Mouse (Mus musculus): ENCODE data around the gene Lrrc2. TPM values are rescaled to one million over a fixed set of nuclear protein-coding genes. Genes with fewer than 3 reads are reported as not detected.
A peak's percentile ranks its signal among the peaks of the same experiment; 100 is the strongest.

The Lrrc2 gene
- polyA plus RNA-seq, 1 experiment from 2014 or later: 0.04 TPM

DNA sequence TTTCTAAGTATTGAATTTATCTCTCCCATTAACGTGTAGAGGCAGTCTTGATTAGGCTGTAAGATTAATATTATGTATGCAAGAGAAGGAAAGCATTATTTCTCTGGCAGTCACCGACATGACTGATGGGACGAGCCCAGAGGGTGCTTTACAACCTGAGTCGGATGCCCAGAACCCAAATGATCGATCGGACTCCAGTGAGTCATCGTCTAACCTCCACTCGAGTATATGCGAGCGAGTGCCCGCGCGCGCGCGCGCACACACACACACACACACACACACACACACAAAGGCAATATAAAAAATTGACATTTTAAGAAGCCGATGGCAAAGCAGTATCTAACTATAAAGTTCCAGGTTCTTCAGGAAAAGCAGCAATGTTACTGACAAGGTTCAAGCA, 6.0 kb upstream of the Lrrc2 start:
- no peak overlapping the region for H3K9ac ChIP-seq (ENCODE audit: low read length)
- H3K4me2 ChIP-seq: no peak overlapping the region
- H3K4me3 ChIP-seq (ENCODE audit: low read depth, low read length): no peak overlapping the region
- DNase-seq (ENCODE audit: low spot score, missing footprints): peak; percentile 89
- ATAC-seq (ENCODE audit: low FRiP score): no peak
- H3K9me3 ChIP-seq (ENCODE audit: control insufficient read depth, low read length): no peaks in the 10 kb centered on the region
- H3K36me3 ChIP-seq (ENCODE audit: control insufficient read depth, insufficient read depth, low read length): no peaks in the 10 kb centered on the region
- no peak overlapping the region for H3K27ac ChIP-seq (ENCODE audit: low read depth, low read length)
- WGBS: 23% methylated on average over 18 of the region's 18 CpGs
- peaks cover 24% of the 10 kb centered on the region for H3K27me3 ChIP-seq (ENCODE audit: control insufficient read depth, insufficient read depth, low read length)
- peaks cover 19% of the 10 kb centered on the region for H3K4me1 ChIP-seq (ENCODE audit: control insufficient read depth, insufficient read depth, low read length)

- Histone ChIP-seq H3K36me3 (ENCODE audit: control insufficient read depth, insufficient read depth, low read length) (no peaks in the 10 kb centered on the region), H3K4me3 (ENCODE audit: low read depth, low read length) (no peak within 1 kb of the TSS), H3K4me1 (ENCODE audit: control insufficient read depth, insufficient read depth, low read length) (peaks cover 19% of the 10 kb centered on the region), H3K27me3 (ENCODE audit: control insufficient read depth, insufficient read depth, low read length) (peaks cover 24% of the 10 kb centered on the region), H3K27ac (ENCODE audit: low read depth, low read length) (no peak within 1 kb of the TSS), H3K9me3 (ENCODE audit: control insufficient read depth, low read length) (no peaks in the 10 kb centered on the region), H3K9ac (ENCODE audit: low read length) (no peak within 1 kb of the TSS), H3K4me2 (peak within 1 kb of the TSS; percentile 20; the same call in 1 of the 2 replicates)
- peak; percentile 82 for DNase-seq (ENCODE audit: low spot score, missing footprints)
- WGBS: 7% methylated on average over 11 of the region's 11 CpGs
- no peak for ATAC-seq (ENCODE audit: low FRiP score)
Observed at GRCm38 (mm10) chr9:110945926-110946325, 5.4 kb upstream of the Lrrc2 start, which contains the start of gene Tdgf1. Gene Tdgf1 (minus strand): TSS chr9:110946158.

DNA sequence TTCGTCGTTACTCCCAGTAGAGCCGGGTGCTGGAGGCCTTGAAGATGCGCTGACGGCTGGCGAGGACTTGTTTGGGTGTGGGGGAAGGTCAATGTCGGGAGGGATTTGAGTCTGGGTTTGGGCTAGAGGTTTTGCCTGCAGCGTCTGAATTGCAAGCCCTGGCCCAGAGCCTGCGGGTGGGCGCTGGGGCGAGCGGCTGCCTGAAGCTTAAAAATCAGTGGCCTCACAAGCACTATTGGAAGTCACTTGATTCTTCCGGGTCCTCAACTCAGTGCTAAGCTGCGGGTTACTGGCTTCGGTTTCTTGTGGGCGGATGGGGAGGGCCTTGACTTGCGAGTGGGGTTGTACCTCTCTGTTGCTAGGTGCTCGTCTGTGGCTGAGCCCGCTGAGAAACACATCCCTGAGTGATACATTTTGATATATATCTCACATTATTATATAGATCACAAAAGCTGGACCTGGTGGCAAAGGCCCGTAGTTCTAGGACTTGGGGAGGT, 4.7 kb upstream of the Lrrc2 start:
- Histone ChIP-seq H3K36me3 (ENCODE audit: control insufficient read depth, insufficient read depth, low read length) (no peaks in the 10 kb centered on the region), H3K9me3 (ENCODE audit: control insufficient read depth, low read length) (no peaks in the 10 kb centered on the region), H3K27ac (ENCODE audit: low read depth, low read length) (no peak overlapping the region), H3K9ac (ENCODE audit: low read length) (no peak overlapping the region), H3K4me2 (peak overlapping the region; percentile 20; the same call in 1 of the 2 replicates), H3K4me1 (ENCODE audit: control insufficient read depth, insufficient read depth, low read length) (peaks cover 19% of the 10 kb centered on the region), H3K27me3 (ENCODE audit: control insufficient read depth, insufficient read depth, low read length) (peaks cover 29% of the 10 kb centered on the region), H3K4me3 (ENCODE audit: low read depth, low read length) (no peak overlapping the region)
- peak; percentile 92 for DNase-seq (ENCODE audit: low spot score, missing footprints)
- ATAC-seq (ENCODE audit: low FRiP score): peak; percentile 17; the same call in 1 of the 2 replicates
- 3% methylated on average over 20 of the region's 20 CpGs for WGBS

DNA sequence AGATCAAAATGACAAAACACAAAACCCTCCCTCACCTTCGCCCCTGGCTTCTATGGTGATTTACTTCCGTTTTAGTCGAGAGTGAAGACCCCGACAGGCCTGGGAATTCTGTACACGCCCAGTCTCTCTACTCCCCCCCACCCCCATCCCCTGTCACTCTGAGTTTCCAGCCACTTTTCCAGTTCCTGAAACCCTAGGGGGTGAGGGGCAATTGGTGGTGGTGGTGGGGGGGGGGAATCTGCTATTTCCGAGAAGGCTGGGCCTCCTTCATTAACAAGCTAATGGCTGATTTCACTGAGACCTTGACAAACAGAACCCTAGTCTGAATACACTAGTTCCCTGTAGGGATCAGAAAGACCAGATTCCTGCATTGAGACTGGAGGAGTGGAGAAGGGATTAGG, 4.1 kb upstream of the Lrrc2 start:
- Histone ChIP-seq H3K27ac (ENCODE audit: low read depth, low read length) (no peak overlapping the region), H3K9ac (ENCODE audit: low read length) (no peak overlapping the region), H3K9me3 (ENCODE audit: control insufficient read depth, low read length) (no peaks in the 10 kb centered on the region), H3K4me2 (peak overlapping the region; percentile 20; the same call in 1 of the 2 replicates), H3K36me3 (ENCODE audit: control insufficient read depth, insufficient read depth, low read length) (no peaks in the 10 kb centered on the region), H3K4me3 (ENCODE audit: low read depth, low read length) (no peak overlapping the region), H3K27me3 (ENCODE audit: control insufficient read depth, insufficient read depth, low read length) (peaks cover 29% of the 10 kb centered on the region), H3K4me1 (ENCODE audit: control insufficient read depth, insufficient read depth, low read length) (peaks cover 19% of the 10 kb centered on the region)
- DNase-seq (ENCODE audit: low spot score, missing footprints) (no peak), ATAC-seq (ENCODE audit: low FRiP score) (peak; percentile 52)
- 3% methylated on average over 6 of the region's 6 CpGs for WGBS

- Histone ChIP-seq H3K4me3 (ENCODE audit: low read depth, low read length) (no peak overlapping the region), H3K27ac (ENCODE audit: low read depth, low read length) (no peak overlapping the region), H3K4me1 (ENCODE audit: control insufficient read depth, insufficient read depth, low read length) (peaks cover 19% of the 10 kb centered on the region), H3K36me3 (ENCODE audit: control insufficient read depth, insufficient read depth, low read length) (no peaks in the 10 kb centered on the region), H3K9ac (ENCODE audit: low read length) (no peak overlapping the region), H3K9me3 (ENCODE audit: control insufficient read depth, low read length) (no peaks in the 10 kb centered on the region), H3K27me3 (ENCODE audit: control insufficient read depth, insufficient read depth, low read length) (peaks cover 36% of the 10 kb centered on the region), H3K4me2 (no peak overlapping the region)
- WGBS: 9% methylated on average over 6 of the region's 6 CpGs
- peak; percentile 85 for DNase-seq (ENCODE audit: low spot score, missing footprints)
- no peak for ATAC-seq (ENCODE audit: low FRiP score)
Observed at GRCm38 (mm10) chr9:110947900-110948299, 3.4 kb upstream of the Lrrc2 start.

DNA sequence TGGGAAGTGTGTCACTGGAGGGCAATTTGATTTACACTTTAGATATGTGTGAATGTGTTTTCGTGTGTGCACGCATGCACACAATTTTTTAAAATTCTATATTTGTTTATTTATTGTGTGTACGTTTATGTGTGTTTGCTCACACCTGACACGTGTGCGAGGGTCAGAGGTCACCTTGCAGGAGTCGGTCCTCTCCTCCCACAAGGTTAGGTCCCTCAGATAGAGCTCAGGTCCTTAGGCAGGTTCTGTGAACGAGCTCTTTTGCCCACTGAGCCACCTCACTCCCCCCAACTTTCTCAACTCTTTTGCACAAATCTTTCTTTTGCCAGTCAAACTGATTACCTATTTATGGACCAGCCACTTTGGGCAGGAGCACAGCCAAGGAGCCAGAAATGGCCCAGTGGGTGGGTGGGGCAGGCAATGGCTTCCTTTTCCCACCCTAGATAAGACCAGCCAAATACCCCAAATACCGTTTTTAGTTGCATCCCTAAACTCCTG, 2.5 kb upstream of the Lrrc2 start:
- Histone ChIP-seq H3K9ac (ENCODE audit: low read length) (no peak overlapping the region), H3K27ac (ENCODE audit: low read depth, low read length) (no peak overlapping the region), H3K27me3 (ENCODE audit: control insufficient read depth, insufficient read depth, low read length) (peaks cover 37% of the 10 kb centered on the region), H3K4me2 (no peak overlapping the region), H3K36me3 (ENCODE audit: control insufficient read depth, insufficient read depth, low read length) (no peaks in the 10 kb centered on the region), H3K9me3 (ENCODE audit: control insufficient read depth, low read length) (no peaks in the 10 kb centered on the region), H3K4me3 (ENCODE audit: low read depth, low read length) (no peak overlapping the region), H3K4me1 (ENCODE audit: control insufficient read depth, insufficient read depth, low read length) (peaks cover 19% of the 10 kb centered on the region)
- DNase-seq (ENCODE audit: low spot score, missing footprints) (peak; percentile 77), ATAC-seq (ENCODE audit: low FRiP score) (no peak)
- 62% methylated on average over 8 of the region's 8 CpGs for WGBS

DNA sequence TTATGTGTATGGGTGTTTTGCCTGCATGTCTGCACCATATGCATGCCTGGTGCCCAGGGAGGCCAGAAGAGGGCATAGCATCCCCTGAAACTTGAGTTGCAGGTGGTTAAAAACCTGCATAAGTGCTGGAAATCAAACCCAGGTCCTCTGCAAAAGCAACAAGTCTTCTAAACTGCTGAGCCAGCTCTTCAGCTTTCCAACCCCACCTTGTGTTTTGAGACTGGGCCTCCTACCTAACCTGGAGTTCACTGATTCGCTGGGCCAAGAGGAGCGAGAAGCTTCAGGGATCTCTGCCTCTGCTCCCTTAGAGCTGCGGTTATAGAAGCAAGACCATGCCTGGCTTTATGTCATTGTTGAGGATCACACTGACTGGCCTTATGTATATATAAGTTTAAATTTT, 1.2 kb upstream of the Lrrc2 start:
- DNase-seq (ENCODE audit: low spot score, missing footprints): peak; percentile 76
- peaks cover 27% of the 10 kb centered on the region for H3K27me3 ChIP-seq (ENCODE audit: control insufficient read depth, insufficient read depth, low read length)
- no peak overlapping the region for H3K4me2 ChIP-seq
- H3K4me3 ChIP-seq (ENCODE audit: low read depth, low read length): no peak overlapping the region
- H3K36me3 ChIP-seq (ENCODE audit: control insufficient read depth, insufficient read depth, low read length): no peaks in the 10 kb centered on the region
- H3K9me3 ChIP-seq (ENCODE audit: control insufficient read depth, low read length): no peaks in the 10 kb centered on the region
- H3K4me1 ChIP-seq (ENCODE audit: control insufficient read depth, insufficient read depth, low read length): peaks cover 27% of the 10 kb centered on the region
- 99% methylated on average over 3 of the region's 3 CpGs for WGBS
- H3K9ac ChIP-seq (ENCODE audit: low read length): no peak overlapping the region
- no peak overlapping the region for H3K27ac ChIP-seq (ENCODE audit: low read depth, low read length)
- no peak for ATAC-seq (ENCODE audit: low FRiP score)

DNA sequence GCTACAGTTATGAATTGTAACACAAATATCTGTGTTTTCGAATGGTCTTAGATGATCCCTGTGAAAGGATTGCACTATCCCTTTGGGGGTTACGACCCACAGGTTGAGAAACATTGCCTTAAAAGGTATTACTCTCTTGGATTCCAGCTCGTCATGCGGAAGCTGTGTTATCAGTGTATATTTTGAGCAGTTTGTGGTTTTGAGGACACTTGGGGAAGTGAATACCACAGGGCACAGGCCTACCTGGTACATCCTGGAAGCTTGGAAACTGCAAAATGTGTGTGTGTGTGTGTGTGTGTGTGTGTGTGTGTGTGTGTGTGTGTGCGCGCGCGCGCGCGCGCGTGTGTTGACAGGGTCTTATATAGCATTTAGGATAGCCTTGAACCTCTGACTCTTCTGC, 521 bp downstream of the Lrrc2 start:
- no peaks in the 10 kb centered on the region for H3K36me3 ChIP-seq (ENCODE audit: control insufficient read depth, insufficient read depth, low read length)
- peaks cover 20% of the 10 kb centered on the region; the same call in 1 of the 2 replicates for H3K27me3 ChIP-seq (ENCODE audit: control insufficient read depth, insufficient read depth, low read length)
- no peak overlapping the region for H3K4me3 ChIP-seq (ENCODE audit: low read depth, low read length)
- H3K4me1 ChIP-seq (ENCODE audit: control insufficient read depth, insufficient read depth, low read length): peaks cover 21% of the 10 kb centered on the region
- H3K4me2 ChIP-seq: no peak overlapping the region
- no peak overlapping the region for H3K9ac ChIP-seq (ENCODE audit: low read length)
- ATAC-seq (ENCODE audit: low FRiP score) (no peak), DNase-seq (ENCODE audit: low spot score, missing footprints) (peak; percentile 45)
- no peak overlapping the region for H3K27ac ChIP-seq (ENCODE audit: low read depth, low read length)
- H3K9me3 ChIP-seq (ENCODE audit: control insufficient read depth, low read length): no peaks in the 10 kb centered on the region
- WGBS: 95% methylated on average over 13 of the region's 13 CpGs

DNA sequence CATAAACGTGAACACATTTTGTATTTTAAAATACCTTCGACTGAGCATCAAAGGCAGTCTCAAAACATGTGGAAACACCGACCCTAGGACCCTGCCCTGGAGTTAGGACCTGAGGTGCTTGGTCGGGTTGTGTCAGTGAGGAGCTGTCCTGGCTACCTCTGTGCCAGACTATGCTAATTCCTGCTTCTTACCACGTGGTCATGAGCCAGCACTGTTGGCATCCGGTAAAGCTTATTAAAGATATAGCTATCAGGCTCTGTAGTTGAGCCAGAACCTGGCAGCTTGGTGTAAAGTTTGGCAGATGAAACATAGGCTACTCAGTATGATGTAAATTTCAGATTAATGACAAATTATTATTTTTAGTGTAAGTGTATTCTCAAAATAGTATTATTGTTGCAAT, 1.1 kb downstream of the Lrrc2 start:
- WGBS: 60% methylated on average over 6 of the region's 6 CpGs
- no peak overlapping the region for H3K9ac ChIP-seq (ENCODE audit: low read length)
- DNase-seq (ENCODE audit: low spot score, missing footprints): peak; percentile 62
- no peak overlapping the region for H3K4me2 ChIP-seq
- ATAC-seq (ENCODE audit: low FRiP score): no peak
- no peaks in the 10 kb centered on the region for H3K9me3 ChIP-seq (ENCODE audit: control insufficient read depth, low read length)
- H3K4me3 ChIP-seq (ENCODE audit: low read depth, low read length): no peak overlapping the region
- H3K36me3 ChIP-seq (ENCODE audit: control insufficient read depth, insufficient read depth, low read length): no peaks in the 10 kb centered on the region
- H3K27me3 ChIP-seq (ENCODE audit: control insufficient read depth, insufficient read depth, low read length): peaks cover 20% of the 10 kb centered on the region; the same call in 1 of the 2 replicates
- no peak overlapping the region for H3K27ac ChIP-seq (ENCODE audit: low read depth, low read length)
- peaks cover 16% of the 10 kb centered on the region for H3K4me1 ChIP-seq (ENCODE audit: control insufficient read depth, insufficient read depth, low read length)

All from midbrain, embryonic 11.5 days (tissue).